ENCODE assay signal across 10 mouse cellular contexts in genomic region chr9:21132102-21132775, GRCm38 (mm10). TPM values are rescaled to one million over a fixed set of nuclear protein-coding genes. Genes with fewer than 3 reads are reported as not detected.
DNase-seq lines count a peak whose midpoint lies in the region; ATAC-seq lines count a peak whose summit lies in the region.
"Had no signal": no experiment of that assay in that cellular context is flagged by ENCODE, and none has a peak within 500 bp of the region (broad histone marks: within the 10 kb centered on the region; RNA-seq: fewer than 3 reads in every experiment).

No protein-coding gene starts in this region.

- H3K36me3 ChIP-seq in heart, embryonic 13.5 days: peaks cover 11% of the 10 kb centered on the region
- H3K36me3 ChIP-seq in liver, embryonic 15.5 days (replicated peaks): peaks cover 8% of the 10 kb centered on the region; the same call in 1 of the 2 replicates
- peaks cover 17% of the 10 kb centered on the region for H3K36me3 ChIP-seq in limb, embryonic 10.5 days

- H3K4me3 ChIP-seq in heart, embryonic 13.5 days: no peak overlapping the region
- H3K4me3 ChIP-seq in liver, embryonic 15.5 days (replicated peaks): no peak overlapping the region
- no peak overlapping the region for H3K4me3 ChIP-seq in limb, embryonic 10.5 days

- 73% methylated on average over 12 of the region's 12 CpGs for WGBS in heart, embryonic 13.5 days
- WGBS in liver, embryonic 15.5 days (ENCODE audit: insufficient replicate concordance): 63% methylated on average over 12 of the region's 12 CpGs
- 87% methylated on average over 12 of the region's 12 CpGs for WGBS in limb, embryonic 10.5 days

- H3K4me2 ChIP-seq in heart, embryonic 13.5 days: 0 out of 2 replicates have a peak overlapping the region, but pooled peaks have one; percentile 84
- 0 out of 2 replicates have a peak overlapping the region, but pooled peaks have one; percentile 84 for H3K4me2 ChIP-seq in liver, embryonic 15.5 days

- DNase-seq in heart, postnatal 4 days: no peak
- peak; percentile 48 for DNase-seq in lung, postnatal 36 days
- DNase-seq in lung, postnatal 14 days: no peak
- peak; percentile 36 for DNase-seq in NIH3T3 (ENCODE audit: low read depth)
- no peak for DNase-seq in limb, embryonic 10.5 days (ENCODE audit: low spot score)
- DNase-seq in layer of hippocampus, postnatal 36 days: no peak
- DNase-seq: gastrocnemius, postnatal 25 days had no signal

- peaks cover 21% of the 10 kb centered on the region for H3K4me1 ChIP-seq in heart, embryonic 13.5 days
- H3K4me1 ChIP-seq in liver, embryonic 15.5 days (replicated peaks): peaks cover 55% of the 10 kb centered on the region
- peaks cover 9% of the 10 kb centered on the region for H3K4me1 ChIP-seq in limb, embryonic 10.5 days

- ATAC-seq in heart, embryonic 13.5 days (ENCODE audit: extremely low read depth, insufficient number of reproducible peaks, low FRiP score, low TSS enrichment): no peak
- no peak for ATAC-seq in liver, embryonic 15.5 days (ENCODE audit: insufficient read depth)

- H3K27me3 ChIP-seq in heart, embryonic 13.5 days (replicated peaks): no peaks in the 10 kb centered on the region
- H3K27me3 ChIP-seq in liver, embryonic 15.5 days: no peaks in the 10 kb centered on the region
- H3K27me3 ChIP-seq in limb, embryonic 10.5 days (ENCODE audit: low read depth, poor library complexity, severe bottlenecking): no peaks in the 10 kb centered on the region
- H3K27me3 ChIP-seq: embryonic facial prominence, embryonic 13.5 days had no signal

- no peaks in the 10 kb centered on the region for H3K9me3 ChIP-seq in heart, embryonic 13.5 days
- no peaks in the 10 kb centered on the region for H3K9me3 ChIP-seq in liver, embryonic 15.5 days (replicated peaks)
- no peaks in the 10 kb centered on the region for H3K9me3 ChIP-seq in limb, embryonic 10.5 days (replicated peaks)
- H3K9me3 ChIP-seq: embryonic facial prominence, embryonic 13.5 days had no signal

- no peak overlapping the region for H3K27ac ChIP-seq in heart, embryonic 13.5 days (replicated peaks)
- H3K27ac ChIP-seq in liver, embryonic 15.5 days (replicated peaks): no peak overlapping the region
- no peak overlapping the region for H3K27ac ChIP-seq in limb, embryonic 10.5 days

- H3K9ac ChIP-seq in heart, embryonic 13.5 days: no peak overlapping the region
- no peak overlapping the region for H3K9ac ChIP-seq in liver, embryonic 15.5 days

RNA-seq across cellular contexts. Expression of gene Tyk2, which starts 1.2 kb away (rescaled TPM):
- polyA plus RNA-seq in heart, embryonic 13.5 days (2015; fragmentation: Nextera tagmentation; extraction: Ambion mirVana): 13.7 and 14.0 TPM in 2 replicates
- 1 to 10 TPM; 7.7 to 8.2 TPM for total RNA-seq in heart, postnatal 4 days (2021)
- polyA plus RNA-seq in liver, embryonic 15.5 days (2015; fragmentation: Nextera tagmentation; extraction: Ambion mirVana): 7.4 and 8.8 TPM in 2 replicates
- 11.5 and 15.3 TPM in 2 replicates for polyA plus RNA-seq in limb, embryonic 10.5 days (2016; fragmentation: Nextera tagmentation; extraction: Ambion mirVana)
- 10 to 100 TPM; 14.6 to 18.0 TPM for total RNA-seq in layer of hippocampus, postnatal 36 days (2021)

RNA-seq across cellular contexts. Expression of gene Cdc37, which starts 17.5 kb away (rescaled TPM):
- polyA plus RNA-seq in heart, embryonic 13.5 days (2015; fragmentation: Nextera tagmentation; extraction: Ambion mirVana): 222 and 230 TPM in 2 replicates
- 100 to 1,000 TPM; 145 to 158 TPM for total RNA-seq in heart, postnatal 4 days (2021)
- polyA plus RNA-seq in liver, embryonic 15.5 days (2015; fragmentation: Nextera tagmentation; extraction: Ambion mirVana): 115 and 122 TPM in 2 replicates
- 434 and 487 TPM in 2 replicates for polyA plus RNA-seq in limb, embryonic 10.5 days (2016; fragmentation: Nextera tagmentation; extraction: Ambion mirVana)
- total RNA-seq in layer of hippocampus, postnatal 36 days (2021): 100 to 1,000 TPM; 142 to 150 TPM

RNA-seq across cellular contexts. Expression of gene Pde4a, which starts 33.3 kb away (rescaled TPM):
- 9.5 and 11.3 TPM in 2 replicates for polyA plus RNA-seq in heart, embryonic 13.5 days (2015; fragmentation: Nextera tagmentation; extraction: Ambion mirVana)
- 10 to 100 TPM; 18.7 to 21.1 TPM for total RNA-seq in heart, postnatal 4 days (2021)
- 1.7 and 1.8 TPM in 2 replicates for polyA plus RNA-seq in liver, embryonic 15.5 days (2015; fragmentation: Nextera tagmentation; extraction: Ambion mirVana)
- 3.6 and 4.5 TPM in 2 replicates for polyA plus RNA-seq in limb, embryonic 10.5 days (2016; fragmentation: Nextera tagmentation; extraction: Ambion mirVana)
- total RNA-seq in layer of hippocampus, postnatal 36 days (2021): 10 to 100 TPM; 84.2 to 86.8 TPM

RNA-seq across cellular contexts. Expression of gene Raver1, which starts 40.4 kb away (rescaled TPM):
- 45.2 and 47.3 TPM in 2 replicates for polyA plus RNA-seq in heart, embryonic 13.5 days (2015; fragmentation: Nextera tagmentation; extraction: Ambion mirVana)
- total RNA-seq in heart, postnatal 4 days (2021): 10 to 100 TPM; 44.4 to 48.9 TPM
- 21.7 and 23.4 TPM in 2 replicates for polyA plus RNA-seq in liver, embryonic 15.5 days (2015; fragmentation: Nextera tagmentation; extraction: Ambion mirVana)
- polyA plus RNA-seq in limb, embryonic 10.5 days (2016; fragmentation: Nextera tagmentation; extraction: Ambion mirVana): 109 and 115 TPM in 2 replicates
- 10 to 100 TPM; 29.9 to 31.5 TPM for total RNA-seq in layer of hippocampus, postnatal 36 days (2021)

RNA-seq across cellular contexts. Expression of gene Gm38431, which starts 40.4 kb away (rescaled TPM):
- 1.6 and 1.7 TPM in 2 replicates for polyA plus RNA-seq in heart, embryonic 13.5 days (2015; fragmentation: Nextera tagmentation; extraction: Ambion mirVana)
- total RNA-seq in heart, postnatal 4 days (2021): 1 to 10 TPM in 1 of 2 experiments, under 1 TPM in 1; 0.64 to 2.2 TPM
- polyA plus RNA-seq in liver, embryonic 15.5 days (2015; fragmentation: Nextera tagmentation; extraction: Ambion mirVana): 1.9 and 2.4 TPM in 2 replicates
- 5.4 TPM in 2 replicates for polyA plus RNA-seq in limb, embryonic 10.5 days (2016; fragmentation: Nextera tagmentation; extraction: Ambion mirVana)
- total RNA-seq in layer of hippocampus, postnatal 36 days (2021): 1 to 10 TPM; 4.8 to 5.0 TPM

Comparison
In these comparisons a context has a peak if more than half of its experiments do, and no peak if none do; other contexts are left out.
1. DNase-seq: peak in lung, postnatal 36 days (single experiment) and NIH3T3 (single experiment); none in heart, postnatal 4 days (single experiment), lung, postnatal 14 days (single experiment), limb, embryonic 10.5 days (single experiment) and layer of hippocampus, postnatal 36 days (0 of 2).